Mouse (Mus musculus) neural tube, embryonic 15.5 days (tissue): ENCODE measurements around the gene Cdkl5. TPM values are rescaled to one million over a fixed set of nuclear protein-coding genes. Genes with fewer than 3 reads are reported as not detected.

ENCODE experiments used
- polyA plus RNA-seq: library from polyadenylated mRNA; unstranded; fragments of >200 nt; fragmentation: Nextera tagmentation; extraction: Ambion mirVana; gene quantifications from 2 replicates; pipeline ENCODE4 v1.2.1, GENCODE M21; 2015

Gene Cdkl5
- polyA plus RNA-seq, 1 experiment from 2014 or later, result 5.3 TPM

Other genes with a start within 250 kb of the Cdkl5 start
- 0.09 TPM in 1 of 2 replicates, not detected in the other for gene Rs1, start 226.7 kb downstream of the Cdkl5 start, polyA plus RNA-seq
- 0.09 and 0.10 TPM in 2 replicates for gene Gja6, start 87.7 kb downstream of the Cdkl5 start, polyA plus RNA-seq
- 2.4 and 2.5 TPM in 2 replicates for gene Scml2, start 122.5 kb upstream of the Cdkl5 start, polyA plus RNA-seq